Mouse (Mus musculus) adrenal gland, adult 10 weeks (tissue): ENCODE measurements around the gene Mcf2l. TPM values are rescaled to one million over a fixed set of nuclear protein-coding genes. Genes with fewer than 3 reads are reported as not detected.

Experiments
- polyA plus RNA-seq: library from polyadenylated mRNA; stranded (reverse); fragments of 350-450 nt; fragmentation: Illumina TruSeq; extraction: RNeasy Lipid Tissue Mini Kit (QIAGEN cat#74804); gene quantifications from one replicate; pipeline ENCODE4 v1.2.3, GENCODE M21; 2014; ENCODE audit warnings: low read depth, low replicate concordance

Gene Mcf2l
- polyA plus RNA-seq = 8.3 TPM

DNA sequence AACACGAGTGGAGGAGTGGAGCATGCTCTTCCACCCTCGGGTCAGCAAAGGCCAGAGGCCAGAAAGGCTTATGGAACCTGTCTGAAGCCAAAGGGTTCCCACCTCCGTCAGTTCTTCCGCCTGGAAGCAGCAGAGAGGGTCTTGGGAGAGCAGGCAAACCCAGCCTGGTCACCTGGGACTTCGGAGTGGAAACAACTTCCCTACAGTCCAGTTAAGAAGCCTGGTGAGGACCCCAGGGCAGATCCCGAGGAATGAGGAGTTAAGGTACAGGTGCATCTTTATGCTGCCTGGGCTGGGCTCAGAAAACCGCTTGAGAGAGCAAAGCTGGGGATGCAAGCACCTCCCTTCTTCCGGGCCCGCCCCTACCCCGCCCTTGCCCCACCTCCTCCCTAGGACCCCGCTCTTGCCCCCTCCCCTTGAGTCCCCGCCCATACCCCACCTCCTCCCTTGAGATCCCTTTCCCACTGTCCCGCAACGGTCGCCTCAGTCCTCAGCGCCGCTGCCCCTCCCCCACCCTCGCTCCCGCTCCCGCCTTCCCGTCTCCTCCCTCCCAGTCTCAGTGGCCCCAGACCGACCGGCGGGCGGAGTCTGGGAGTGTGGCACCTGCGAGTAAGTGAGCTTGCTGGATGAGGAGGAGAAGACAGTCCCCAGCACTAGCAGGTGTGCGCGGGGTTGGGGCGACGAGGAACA, at the start of gene Mcf2l:
Gene Mcf2l (plus strand): TSS at position 450 of the 690 bp plus-strand sequence.

GRCm38 (mm10) chr8:13025487-13026224, 152.1 kb downstream of the Mcf2l start, which contains the start of gene F7:
Gene F7 (plus strand): TSS chr8:13026034.

DNA sequence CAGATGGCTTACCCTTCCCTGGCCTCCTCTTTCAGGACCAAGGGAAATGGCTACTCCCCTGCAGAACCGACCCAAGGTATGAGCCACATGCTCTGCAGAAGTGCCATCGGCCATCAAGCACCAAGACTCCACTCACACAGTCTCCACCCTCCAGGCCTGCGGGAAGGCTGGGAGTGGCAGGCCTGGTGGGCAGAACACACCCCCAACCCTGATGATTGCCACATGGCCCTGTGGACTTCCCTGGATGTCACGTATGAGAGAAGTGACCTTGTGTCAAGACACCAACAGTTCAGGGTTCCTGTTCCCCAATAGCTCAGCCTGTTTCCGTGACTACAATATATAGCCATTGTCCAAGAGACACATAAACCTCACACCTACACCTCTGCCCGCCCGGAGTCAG, 163.4 kb downstream of the Mcf2l start, which contains the start of gene F10:
Gene F10 (plus strand): TSS at position 294 of the 400 bp plus-strand sequence.

DNA sequence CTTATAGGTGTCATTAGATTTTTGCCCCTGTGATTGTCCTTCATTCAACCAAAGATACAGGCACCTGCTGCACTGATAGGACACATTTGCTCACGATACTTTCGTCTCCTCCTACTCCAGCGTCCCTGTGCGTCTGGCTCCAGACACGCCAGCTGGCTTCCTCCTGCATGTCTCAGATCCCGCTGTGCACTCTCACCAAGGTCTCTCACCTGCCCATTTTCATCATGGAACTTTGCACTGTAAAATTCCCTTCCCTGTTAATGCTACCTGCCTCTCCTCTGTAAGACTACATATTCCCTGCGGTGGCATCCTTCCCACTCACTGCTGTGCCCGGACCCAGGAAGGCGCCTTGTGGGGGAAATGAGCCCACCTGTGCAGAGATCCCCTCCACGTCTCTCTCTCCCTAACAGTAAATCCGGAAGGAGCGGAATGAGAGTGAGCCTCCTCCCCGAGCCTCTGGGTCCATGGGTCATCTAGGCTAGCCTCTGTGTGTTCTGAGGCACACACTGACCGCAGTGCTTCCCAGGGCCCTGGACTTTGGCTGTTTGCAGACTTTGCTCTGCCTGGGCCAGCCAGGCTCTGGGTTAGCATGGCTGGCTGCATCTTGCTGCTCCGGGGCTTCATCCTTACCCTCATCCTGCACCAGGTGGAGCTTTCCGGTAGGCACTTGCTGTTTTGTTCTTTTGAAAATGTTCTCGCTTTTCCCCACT, 187.0 kb downstream of the Mcf2l start, which contains the start of gene Proz:
Gene Proz (plus strand): TSS at position 474 of the 710 bp plus-strand sequence.

Other genes starting within 250 kb of the Mcf2l start
- gene Tubgcp3, start 201.6 kb upstream of the Mcf2l start, polyA plus RNA-seq = 32.7 TPM
- 56.0 TPM for gene Atp11a, start 116.8 kb upstream of the Mcf2l start, polyA plus RNA-seq
- gene F7, start 152.2 kb downstream of the Mcf2l start, polyA plus RNA-seq = not detected
- not detected for gene F10, start 163.5 kb downstream of the Mcf2l start, polyA plus RNA-seq
- not detected for gene Proz, start 187.1 kb downstream of the Mcf2l start, polyA plus RNA-seq
- gene Pcid2, start 231.7 kb downstream of the Mcf2l start, polyA plus RNA-seq = 15.9 TPM
- gene Cul4a, start 231.8 kb downstream of the Mcf2l start, polyA plus RNA-seq = 242 TPM